ENCODE assay signal across 9 mouse cellular contexts in genomic region chr1:121053692-121054091, GRCm38 (mm10).
DNase-seq lines count a peak whose midpoint lies in the region; ATAC-seq and TF ChIP-seq lines count a peak whose summit lies in the region.
"Had no signal": no experiment of that assay in that cellular context is flagged by ENCODE, and none has a peak within 500 bp of the region (broad histone marks: within the 10 kb centered on the region; RNA-seq: fewer than 3 reads in every experiment).

No protein-coding gene starts in this region.

- H3K4me3 ChIP-seq in intestine, postnatal 0 days (ENCODE audit: low read depth, low read length), result no peak overlapping the region
- H3K4me3 ChIP-seq in intestine, embryonic 16.5 days (ENCODE audit: low read length), result no peak overlapping the region
- H3K4me3 ChIP-seq in ES-E14 (ENCODE audit: insufficient read depth in 1 of 2, low read depth in 1 of 2, low read length in 2 of 2, poor library complexity in 1 of 2, severe bottlenecking in 1 of 2), result no peak overlapping the region

- no peaks in the 10 kb centered on the region for H3K36me3 ChIP-seq in intestine, postnatal 0 days (ENCODE audit: control insufficient read depth, insufficient read depth)
- H3K36me3 ChIP-seq in intestine, embryonic 16.5 days (ENCODE audit: control insufficient read depth, insufficient read depth, low read length), result no peaks in the 10 kb centered on the region
- no peaks in the 10 kb centered on the region for H3K36me3 ChIP-seq in ES-E14 (ENCODE audit: control insufficient read depth, insufficient read depth, low read length, poor library complexity, severe bottlenecking)

- H3K9me3 ChIP-seq in intestine, postnatal 0 days (ENCODE audit: control insufficient read depth), result no peaks in the 10 kb centered on the region
- H3K9me3 ChIP-seq in intestine, embryonic 16.5 days (ENCODE audit: control insufficient read depth, low read length), result no peaks in the 10 kb centered on the region
- H3K9me3 ChIP-seq in ES-E14 (ENCODE audit: control insufficient read depth, insufficient read depth, low read depth, low read length), result no peaks in the 10 kb centered on the region

- no peak for ATAC-seq in intestine, postnatal 0 days
- no peak for ATAC-seq in intestine, embryonic 16.5 days
- no peak for ATAC-seq in erythroid progenitor cell, adult 5-6 weeks (replicated peaks; ENCODE audit: low FRiP score, poor library complexity, severe bottlenecking)

- no peaks in the 10 kb centered on the region for H3K27me3 ChIP-seq in intestine, postnatal 0 days (replicated peaks; ENCODE audit: control insufficient read depth, insufficient read depth, low read length)
- H3K27me3 ChIP-seq in intestine, embryonic 16.5 days (replicated peaks; ENCODE audit: control insufficient read depth, insufficient read depth, low read length), result no peaks in the 10 kb centered on the region

- DNase-seq in ES-E14 (ENCODE audit: low read depth, low spot score), result peak; percentile 20
- peak; percentile 41 for DNase-seq in embryo, embryonic 9.5 days (ENCODE audit: extremely low spot score)
- peak; percentile 34 to 48 for DNase-seq in kidney, postnatal 4 days
- peak; percentile 69 for DNase-seq in retina, embryonic 14.5 days (ENCODE audit: low spot score)
- DNase-seq in left cerebral cortex, adult 18-20 months (ENCODE audit: low spot score in 2 of 2), result no peak

- H3K4me1 ChIP-seq in intestine, postnatal 0 days (replicated peaks; ENCODE audit: control insufficient read depth, insufficient read depth, low read length), result no peaks in the 10 kb centered on the region
- H3K4me1 ChIP-seq in intestine, embryonic 16.5 days (ENCODE audit: control insufficient read depth, insufficient read depth, low read length), result no peaks in the 10 kb centered on the region
- H3K4me1 ChIP-seq in ES-E14 (ENCODE audit: control insufficient read depth in 2 of 2, insufficient read depth in 2 of 2, low read length in 2 of 2, poor library complexity in 1 of 2), result no peaks in the 10 kb centered on the region

- peak; percentile 54 for TF ChIP-seq CTCF in intestine, postnatal 0 days (IDR thresholded peaks at IDR 0.05; ENCODE audit: low read depth)

- H3K4me2 ChIP-seq in intestine, postnatal 0 days (replicated peaks; ENCODE audit: low read depth), result no peak overlapping the region
- H3K4me2 ChIP-seq in intestine, embryonic 16.5 days (ENCODE audit: low read depth, low read length), result no peak overlapping the region

- H3K9ac ChIP-seq in intestine, postnatal 0 days (ENCODE audit: low read depth, low read length), result no peak overlapping the region
- no peak overlapping the region for H3K9ac ChIP-seq in intestine, embryonic 16.5 days (ENCODE audit: low read depth, low read length)
- H3K9ac ChIP-seq in ES-E14 (ENCODE audit: insufficient read depth, low read depth, low read length, poor library complexity, severe bottlenecking), result no peak overlapping the region; the same call in 1 of the 2 replicates
- H3K9ac ChIP-seq: liver, embryonic 14.5 days had no signal

- H3K27ac ChIP-seq in intestine, postnatal 0 days (ENCODE audit: low read depth, low read length), result no peak overlapping the region
- H3K27ac ChIP-seq in intestine, embryonic 16.5 days (ENCODE audit: low read length), result no peak overlapping the region
- H3K27ac ChIP-seq in ES-E14 (ENCODE audit: insufficient read depth, low read depth, low read length, poor library complexity, severe bottlenecking), result no peak overlapping the region
- H3K27ac ChIP-seq: liver, embryonic 14.5 days had no signal

- 20% methylated on average over 11 of the region's 11 CpGs for WGBS in intestine, postnatal 0 days
- 28% methylated on average over 11 of the region's 11 CpGs for WGBS in intestine, embryonic 16.5 days

- in situ Hi-C loops in ES-E14 (cut with MboI; ENCODE audit: low sequenced_read_pairs in 2 of 2, unreplicated experiment in 2 of 2), result no loop called here

TF ChIP-seq in ES-E14, 5 proteins besides CTCF, POLR2A, EP300 and RAD21:
- no peak for TF ChIP-seq HCFC1 (IDR thresholded peaks at IDR 0.05; ENCODE audit: borderline replicate concordance, insufficient read depth, low read length)
- TF ChIP-seq MAFK (IDR thresholded peaks at IDR 0.05; ENCODE audit: insufficient read depth, low read depth, low read length), result no peak
- no peak for TF ChIP-seq ZC3H11A (IDR thresholded peaks at IDR 0.05; ENCODE audit: borderline replicate concordance, low read depth, low read length)
- no peak for TF ChIP-seq ZNF384 (IDR thresholded peaks at IDR 0.05; ENCODE audit: low read depth, low read length)

Comparison
In these comparisons a context has a peak if more than half of its experiments do, and no peak if none do; other contexts are left out.
1. DNase-seq: peak in ES-E14 (single experiment), embryo, embryonic 9.5 days (single experiment), kidney, postnatal 4 days (2 of 2) and retina, embryonic 14.5 days (single experiment); none in left cerebral cortex, adult 18-20 months (0 of 2).